Mouse (Mus musculus) MEL-GATA-1-ER (cell line): ENCODE results near the gene Frmd4b.
"Not testable (repeated sequence)": the region's sequence is repeated elsewhere in the genome, so short reads cannot be mapped to it uniquely, and the experiment has no call there.

Source experiments
- DNase-seq: peaks from one replicate; pipeline ENCODE4 v3.0.0-alpha.2; 2012; ENCODE audit warnings: low read depth; ENCODE audit errors: extremely low read depth

Gene Frmd4b

DNA sequence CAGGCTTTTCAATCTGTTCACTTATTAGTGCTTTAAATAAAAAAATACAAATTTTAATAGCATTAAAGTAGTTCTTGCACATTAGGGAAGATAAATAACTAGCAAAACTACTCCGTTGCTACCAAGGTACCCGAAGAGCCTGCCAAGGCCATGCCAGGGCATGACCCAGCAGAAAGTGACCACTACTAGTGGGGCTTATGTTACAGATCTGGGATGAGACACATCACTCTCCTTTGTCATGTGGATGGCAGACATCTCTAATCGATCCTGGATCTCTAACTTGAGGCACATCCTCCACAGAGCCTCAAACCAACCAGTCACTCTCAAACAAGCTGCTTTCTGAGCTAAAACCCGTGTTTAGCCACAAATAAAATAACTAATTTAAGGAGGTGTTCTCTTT, 350.7 kb downstream of the Frmd4b start:
- DNase-seq, result no peak

DNA sequence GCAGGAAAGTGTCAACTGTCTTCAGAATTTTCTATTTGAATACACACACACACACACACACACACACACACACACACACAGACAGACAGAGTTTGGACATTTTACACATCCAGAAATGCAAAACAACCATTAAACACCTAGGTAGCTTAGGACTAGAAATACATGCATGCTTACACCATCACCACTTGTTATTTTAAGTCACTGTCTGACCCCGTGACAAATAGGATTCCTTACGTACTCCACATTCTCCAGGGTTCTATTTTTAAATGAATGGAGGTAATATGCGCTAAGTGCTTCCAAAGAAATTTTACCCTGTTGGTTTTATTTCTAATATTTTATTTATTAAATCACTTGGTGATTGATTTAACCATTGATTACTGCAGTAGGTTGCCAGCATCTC, 351.6 kb downstream of the Frmd4b start:
- no peak for DNase-seq

GRCm38 (mm10) chr6:97265240-97265639, 352.1 kb downstream of the Frmd4b start:
- DNase-seq, result no peak

- not testable (repeated sequence) for DNase-seq
These were observed 353.6 kb downstream of the Frmd4b start for GRCm38 (mm10) chr6:97263750-97264149.

- no peak for DNase-seq
These were observed 355.1 kb downstream of the Frmd4b start for GRCm38 (mm10) chr6:97262229-97262628.

- not testable (repeated sequence) for DNase-seq
These were observed 357.4 kb downstream of the Frmd4b start for GRCm38 (mm10) chr6:97259926-97260325.

GRCm38 (mm10) chr6:97258489-97258888, 358.9 kb downstream of the Frmd4b start:
- DNase-seq, result no peak

DNA sequence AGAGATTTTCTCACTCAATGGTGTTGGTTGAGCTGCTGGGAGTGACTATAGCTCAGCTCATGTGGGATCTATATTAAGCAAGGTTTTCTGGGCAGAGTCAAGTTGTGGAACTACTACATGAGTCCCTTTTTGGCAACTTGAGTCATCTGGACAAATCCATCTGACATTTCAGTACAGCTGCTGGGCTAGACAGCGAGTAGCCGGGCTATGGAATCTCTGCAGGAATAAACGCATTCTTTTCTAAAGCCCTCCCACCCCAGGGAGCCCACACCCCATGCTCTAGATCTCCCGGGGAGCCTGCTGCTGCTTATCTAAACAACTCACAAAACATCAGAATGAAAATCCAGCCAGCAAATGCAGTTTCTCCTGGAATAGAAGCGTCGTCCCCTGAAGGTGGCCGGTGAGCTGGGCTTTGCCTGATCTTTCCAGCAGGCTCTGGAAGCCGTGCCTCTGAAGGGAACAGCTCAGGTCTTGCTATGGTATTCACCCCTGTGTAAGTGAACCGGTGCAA, 364.6 kb downstream of the Frmd4b start, which contains the start of gene Lmod3:
Lmod3 (minus strand) TSS at position 49 of the 511 bp plus-strand sequence.
- no peak for DNase-seq

GRCm38 (mm10) chr6:97252086-97252485, 365.3 kb downstream of the Frmd4b start:
- DNase-seq, result no peak

- peak; percentile 38 for DNase-seq
These were observed 366.4 kb downstream of the Frmd4b start for GRCm38 (mm10) chr6:97250966-97251365.

GRCm38 (mm10) chr6:97245200-97245599, 372.1 kb downstream of the Frmd4b start:
- no peak for DNase-seq

GRCm38 (mm10) chr6:97242522-97242921, 374.8 kb downstream of the Frmd4b start:
- no peak for DNase-seq

GRCm38 (mm10) chr6:97240092-97240491, 377.2 kb downstream of the Frmd4b start:
- DNase-seq, result no peak

GRCm38 (mm10) chr6:97239360-97239759, 378.0 kb downstream of the Frmd4b start:
- DNase-seq, result no peak
